Mouse (Mus musculus) neural tube, postnatal 0 days (tissue): ENCODE data around the gene Pik3r6. TPM values are rescaled to one million over a fixed set of nuclear protein-coding genes. Genes with fewer than 3 reads are reported as not detected.

Experiments used
- polyA plus RNA-seq: library from polyadenylated mRNA; unstranded; fragments of >200 nt; fragmentation: Nextera tagmentation; extraction: Ambion mirVana; gene quantifications from 2 replicates; pipeline ENCODE4 v1.2.1, GENCODE M21; 2015

Gene Pik3r6
- 1.4 and 1.5 TPM in 2 replicates for polyA plus RNA-seq

DNA sequence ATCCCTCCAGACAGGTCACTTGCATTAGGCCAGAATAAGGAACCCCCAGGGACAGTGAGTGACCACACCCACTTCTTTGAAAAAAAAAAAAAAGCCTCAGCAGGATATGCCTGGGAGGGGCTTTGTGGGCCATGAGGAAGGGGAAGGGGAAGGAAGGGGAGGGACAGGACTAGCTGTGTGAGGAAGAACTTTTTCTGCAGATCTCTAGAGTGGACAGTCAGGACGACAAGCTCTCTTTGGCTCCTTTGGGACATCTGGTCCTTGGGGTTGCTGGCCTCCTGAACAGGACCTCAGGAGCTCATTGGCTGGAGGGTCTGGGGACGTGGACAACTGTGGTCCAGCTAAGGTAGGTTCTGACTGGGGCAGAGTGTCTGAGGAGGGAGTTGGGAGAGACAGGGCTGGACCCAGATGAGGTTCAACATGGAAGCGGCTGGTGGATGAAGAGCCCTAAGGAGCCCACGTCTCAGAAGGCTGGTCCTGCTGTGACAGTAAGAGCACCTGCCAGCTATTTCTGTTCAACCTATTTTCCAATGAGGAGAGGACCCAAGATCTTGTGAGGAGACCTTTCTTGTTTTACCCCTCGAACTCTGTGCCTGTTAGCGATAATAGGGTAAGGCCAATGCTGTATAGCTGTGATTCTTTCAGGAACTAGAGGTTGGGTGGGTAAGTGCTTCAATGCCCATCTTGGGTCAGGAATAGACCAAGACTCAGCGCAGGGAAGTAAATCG is at the start of gene Pik3r6:
Pik3r6 (plus strand) TSS at position 118 of the 728 bp plus-strand sequence.

GRCm38 (mm10) chr11:68555918-68556584 is 53.2 kb downstream of the Pik3r6 start, which contains the start of gene Mfsd6l:
Gene Mfsd6l, plus strand, starts transcription at chr11:68556186.

DNA sequence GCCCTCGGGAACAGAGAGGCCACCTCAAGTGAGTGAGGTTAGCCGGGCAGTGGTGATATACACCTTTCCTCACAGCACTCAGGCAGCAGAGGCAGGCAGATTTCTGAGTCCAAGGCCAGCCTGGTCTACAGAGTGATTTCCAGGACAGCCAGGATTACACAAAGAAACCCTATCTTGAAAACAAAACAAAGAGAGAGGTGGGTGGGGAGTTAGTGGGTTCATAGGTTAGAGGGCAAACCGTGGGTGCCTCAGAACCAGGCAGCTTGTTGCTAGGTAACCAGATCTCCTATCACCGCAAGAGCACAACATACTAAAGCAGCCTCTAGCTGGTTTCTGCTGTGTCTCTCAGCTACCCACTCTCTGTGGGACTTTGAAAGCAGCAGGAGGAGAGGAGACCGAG is 83.9 kb downstream of the Pik3r6 start, which contains the start of gene Ccdc42:
Ccdc42 (plus strand) TSS at position 301 of the 400 bp plus-strand sequence.

Other genes with a start within 250 kb of the Pik3r6 start
- 20.6 and 22.5 TPM in 2 replicates for gene Ntn1, start 102.2 kb upstream of the Pik3r6 start, polyA plus RNA-seq
- gene Pik3r5, start 70.9 kb upstream of the Pik3r6 start, polyA plus RNA-seq: 0.79 and 0.85 TPM in 2 replicates
- gene Mfsd6l, start 53.2 kb downstream of the Pik3r6 start, polyA plus RNA-seq: not detected in 2 replicates
- gene Ccdc42, start 84.0 kb downstream of the Pik3r6 start, polyA plus RNA-seq: 0.28 TPM in 1 of 2 replicates, not detected in the other
- 64.1 and 79.0 TPM in 2 replicates for gene Myh10, start 188.5 kb downstream of the Pik3r6 start, polyA plus RNA-seq